ENCODE assay signal across 28 mouse cellular contexts in the genomic region with DNA sequence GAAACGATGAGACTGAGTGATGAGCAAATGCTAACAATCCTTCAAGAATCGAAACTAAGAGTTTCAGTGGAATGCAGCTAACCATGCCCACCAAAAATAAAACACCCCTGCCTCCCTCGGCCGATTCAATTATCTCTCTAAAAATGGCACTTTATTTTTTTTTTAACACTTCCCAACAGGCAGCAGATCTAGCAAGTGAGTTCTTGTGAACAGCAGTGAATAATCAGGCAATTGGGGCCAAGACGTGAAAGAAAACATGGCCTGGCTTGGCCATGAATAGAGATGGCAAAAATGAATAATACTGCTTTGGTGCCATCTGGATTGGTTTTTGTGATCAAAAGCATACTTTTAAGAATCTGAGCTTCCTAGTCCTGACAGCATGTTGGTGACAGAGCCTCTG. TPM values are rescaled to one million over a fixed set of nuclear protein-coding genes. Genes with fewer than 3 reads are reported as not detected.
DNase-seq lines count a peak whose midpoint lies in the region; ATAC-seq and TF ChIP-seq lines count a peak whose summit lies in the region.
"Had no signal": no experiment of that assay in that cellular context is flagged by ENCODE, and none has a peak within 500 bp of the region (broad histone marks: within the 10 kb centered on the region; RNA-seq: fewer than 3 reads in every experiment).

No protein-coding gene starts in this region.

- TF ChIP-seq CTCF in layer of hippocampus, adult 2 months (conservative IDR thresholded peaks at IDR 0.05) = no peak

- H3K9me3 ChIP-seq in forebrain, embryonic 16.5 days (ENCODE audit: control insufficient read depth, low read length) = no peaks in the 10 kb centered on the region
- no peaks in the 10 kb centered on the region for H3K9me3 ChIP-seq in forebrain, embryonic 13.5 days (replicated peaks)
- H3K9me3 ChIP-seq: embryonic facial prominence, embryonic 13.5 days; heart, embryonic 10.5 days; hindbrain, embryonic 12.5 days had no signal

- H3K9ac ChIP-seq in forebrain, embryonic 16.5 days (replicated peaks; ENCODE audit: low read depth, low read length) = no peak overlapping the region
- H3K9ac ChIP-seq in forebrain, embryonic 13.5 days = no peak overlapping the region
- H3K9ac ChIP-seq: embryonic facial prominence, embryonic 13.5 days; hindbrain, embryonic 12.5 days had no signal

- 65% methylated on average over 5 of the region's 5 CpGs for WGBS in forebrain, embryonic 16.5 days
- WGBS in forebrain, embryonic 13.5 days = 82% methylated on average over 5 of the region's 5 CpGs

- H3K4me1 ChIP-seq in forebrain, embryonic 16.5 days (replicated peaks; ENCODE audit: control insufficient read depth, insufficient read depth, low read length) = no peaks in the 10 kb centered on the region
- no peaks in the 10 kb centered on the region for H3K4me1 ChIP-seq in forebrain, embryonic 13.5 days
- H3K4me1 ChIP-seq: embryonic facial prominence, embryonic 13.5 days; heart, embryonic 10.5 days; hindbrain, embryonic 12.5 days had no signal

- no peak for ATAC-seq in forebrain, embryonic 16.5 days
- ATAC-seq in forebrain, embryonic 13.5 days = no peak
- ATAC-seq: activated CD4-positive, CD25-positive, alpha-beta regulatory T cell, adult 4 months; hindbrain, embryonic 16.5 days; inflammation-experienced regulatory T-cells, adult 6 months; intestine, postnatal 0 days; Patski had no signal

- no peaks in the 10 kb centered on the region for H3K36me3 ChIP-seq in forebrain, embryonic 16.5 days (ENCODE audit: control insufficient read depth, insufficient read depth)
- H3K36me3 ChIP-seq in forebrain, embryonic 13.5 days (ENCODE audit: poor library complexity, severe bottlenecking) = no peaks in the 10 kb centered on the region
- H3K36me3 ChIP-seq: embryonic facial prominence, embryonic 13.5 days; heart, embryonic 10.5 days; hindbrain, embryonic 12.5 days had no signal

- H3K4me2 ChIP-seq in forebrain, embryonic 16.5 days (ENCODE audit: low read length) = no peak overlapping the region
- H3K4me2 ChIP-seq in forebrain, embryonic 13.5 days = no peak overlapping the region
- H3K4me2 ChIP-seq: embryonic facial prominence, embryonic 13.5 days; hindbrain, embryonic 12.5 days had no signal

- peak overlapping the region; percentile 14; the same call in 1 of the 2 replicates for H3K27ac ChIP-seq in forebrain, embryonic 16.5 days (ENCODE audit: low read length)
- H3K27ac ChIP-seq in forebrain, embryonic 13.5 days = no peak overlapping the region
- 0 out of 2 replicates have a peak overlapping the region, but pooled peaks have one; percentile 36 for H3K27ac ChIP-seq in layer of hippocampus, adult 2 months
- H3K27ac ChIP-seq: embryonic facial prominence, embryonic 13.5 days; heart, embryonic 10.5 days; hindbrain, embryonic 12.5 days had no signal

- H3K27me3 ChIP-seq in forebrain, embryonic 16.5 days (replicated peaks; ENCODE audit: control insufficient read depth, insufficient read depth, low read length) = no peaks in the 10 kb centered on the region
- no peaks in the 10 kb centered on the region for H3K27me3 ChIP-seq in forebrain, embryonic 13.5 days
- H3K27me3 ChIP-seq: embryonic facial prominence, embryonic 13.5 days; hindbrain, embryonic 12.5 days; Patski had no signal

- DNase-seq in layer of hippocampus, adult 2 months (ENCODE audit: low spot score in 2 of 2) = no peak
- no peak for DNase-seq in layer of hippocampus, adult 11-12 months (ENCODE audit: low spot score)
- peak; percentile 32 for DNase-seq in right cerebral cortex, adult 18-20 months
- DNase-seq in right cerebral cortex, postnatal 4 days = no peak
- peak; percentile 37 for DNase-seq in brain, embryonic 18.5 days (ENCODE audit: low read depth, low spot score)
- DNase-seq in adrenal gland, postnatal 4 days (ENCODE audit: low spot score in 2 of 2) = no peak
- DNase-seq: adrenal gland, postnatal 14 days; cerebellum, adult 11-12 months; cerebellum, adult 9-10 months; cerebellum, postnatal 25 days; gastrocnemius, postnatal 10 days; heart, adult 18-20 months; heart, postnatal 10 days; heart, postnatal 4 days had no signal

- H3K4me3 ChIP-seq in forebrain, embryonic 16.5 days (replicated peaks; ENCODE audit: low read length) = no peak overlapping the region
- no peak overlapping the region for H3K4me3 ChIP-seq in forebrain, embryonic 13.5 days
- no peak overlapping the region for H3K4me3 ChIP-seq in layer of hippocampus, adult 2 months
- H3K4me3 ChIP-seq: embryonic facial prominence, embryonic 13.5 days; heart, embryonic 10.5 days; hindbrain, embryonic 12.5 days had no signal

RNA-seq across cellular contexts. Expression of gene Lmtk2, which starts 18.2 kb away (rescaled TPM):
- 9.4 TPM in 2 replicates for polyA plus RNA-seq in forebrain, embryonic 16.5 days (2015; fragmentation: Nextera tagmentation; extraction: Ambion mirVana)
- polyA plus RNA-seq in forebrain, embryonic 13.5 days (2015; fragmentation: Nextera tagmentation; extraction: Ambion mirVana) = 6.3 and 6.9 TPM in 2 replicates
- 10 to 100 TPM; 87.7 to 91.1 TPM for total RNA-seq in layer of hippocampus, adult 2 months (2021)
- total RNA-seq in adrenal gland, postnatal 4 days (2021) = 10 to 100 TPM; 26.1 to 26.2 TPM

RNA-seq across cellular contexts. Expression of gene Ocm, which starts 55.5 kb away (rescaled TPM):
- polyA plus RNA-seq in forebrain, embryonic 16.5 days (2015; fragmentation: Nextera tagmentation; extraction: Ambion mirVana) = not detected in 2 replicates
- polyA plus RNA-seq in forebrain, embryonic 13.5 days (2015; fragmentation: Nextera tagmentation; extraction: Ambion mirVana) = not detected in 2 replicates
- total RNA-seq in layer of hippocampus, adult 2 months (2021) = not detected
- total RNA-seq in adrenal gland, postnatal 4 days (2021) = not detected
- total RNA-seq: adrenal gland, adult 18-20 months; adrenal gland, postnatal 14 days; CH12.LX; gastrocnemius, postnatal 10 days; gastrocnemius, postnatal 4 days; heart, adult 18-20 months; heart, postnatal 10 days; heart, postnatal 4 days had no signal
- polyA plus RNA-seq: activated CD4-positive, CD25-positive, alpha-beta regulatory T cell, adult 4 months; embryonic facial prominence, embryonic 13.5 days; heart, embryonic 14.5 days; hindbrain, embryonic 12.5 days; inflammation-experienced regulatory T-cells, adult 6 months; intestine, postnatal 0 days; Patski had no signal

Comparison
In these comparisons a context has a peak if more than half of its experiments do, and no peak if none do; other contexts are left out.
1. DNase-seq: peak in right cerebral cortex, adult 18-20 months (single experiment) and brain, embryonic 18.5 days (single experiment); none in layer of hippocampus, adult 2 months (0 of 2), layer of hippocampus, adult 11-12 months (single experiment), right cerebral cortex, postnatal 4 days (single experiment) and adrenal gland, postnatal 4 days (0 of 2).